Mouse (Mus musculus) CD8-positive naive resting alpha-beta T cell, adult 2 months (primary cell): Measurements from ENCODE around the gene Csf1.
A peak's percentile ranks its signal among the peaks of the same experiment; 100 is the strongest.

Experiments
- DNase-seq, 2 experiments: peaks; one replicate each; pipeline ENCODE4 v3.0.0; 2022; ENCODE audit warnings: low read depth in 2 of 2, low spot score in 2 of 2

Csf1 gene

GRCm38 (mm10) chr3:107783315-107783714 lies 23.0 kb upstream of the Csf1 start:
- DNase-seq = no peak

- no peak for DNase-seq
Measured at GRCm38 (mm10) chr3:107781304-107781703, 21.0 kb upstream of the Csf1 start.

- DNase-seq = no peak
Measured at GRCm38 (mm10) chr3:107778016-107778415, 17.7 kb upstream of the Csf1 start.

GRCm38 (mm10) chr3:107776295-107776694 lies 16.0 kb upstream of the Csf1 start:
- DNase-seq = no peak

- no peak for DNase-seq
Measured at GRCm38 (mm10) chr3:107775736-107776135, 15.5 kb upstream of the Csf1 start.

- no peak for DNase-seq
Measured at GRCm38 (mm10) chr3:107775056-107775455, 14.8 kb upstream of the Csf1 start.

- no peak for DNase-seq
Measured at GRCm38 (mm10) chr3:107772860-107773259, 12.6 kb upstream of the Csf1 start.

- no peak for DNase-seq
Measured at GRCm38 (mm10) chr3:107769692-107770091, 9.4 kb upstream of the Csf1 start.

- DNase-seq = no peak
Measured at GRCm38 (mm10) chr3:107768104-107768989, 8.1 kb upstream of the Csf1 start.

GRCm38 (mm10) chr3:107766804-107767203 lies 6.5 kb upstream of the Csf1 start:
- no peak for DNase-seq

GRCm38 (mm10) chr3:107765979-107766378 lies 5.7 kb upstream of the Csf1 start:
- DNase-seq = no peak

- no peak for DNase-seq
Measured at GRCm38 (mm10) chr3:107763552-107763951, 3.3 kb upstream of the Csf1 start.

- DNase-seq = no peak
Measured at GRCm38 (mm10) chr3:107761446-107761845, 1.2 kb upstream of the Csf1 start.

GRCm38 (mm10) chr3:107760771-107761170 lies 502 bp upstream of the Csf1 start:
- no peak for DNase-seq

GRCm38 (mm10) chr3:107758638-107759037 lies 1.6 kb downstream of the Csf1 start:
- DNase-seq = no peak

GRCm38 (mm10) chr3:107758176-107758575 lies 2.1 kb downstream of the Csf1 start:
- DNase-seq = no peak

GRCm38 (mm10) chr3:107757365-107758129 lies 2.7 kb downstream of the Csf1 start:
- DNase-seq = no peak

GRCm38 (mm10) chr3:107756481-107756866 lies 3.8 kb downstream of the Csf1 start:
- no peak for DNase-seq

- DNase-seq = no peak
Measured at GRCm38 (mm10) chr3:107755702-107756480, 4.4 kb downstream of the Csf1 start.

- peak; percentile 31 to 42 for DNase-seq
Measured at GRCm38 (mm10) chr3:107754632-107755031, 5.6 kb downstream of the Csf1 start.

- DNase-seq = no peak
Measured at GRCm38 (mm10) chr3:107751607-107752006, 8.7 kb downstream of the Csf1 start.
